In the genomic region with DNA sequence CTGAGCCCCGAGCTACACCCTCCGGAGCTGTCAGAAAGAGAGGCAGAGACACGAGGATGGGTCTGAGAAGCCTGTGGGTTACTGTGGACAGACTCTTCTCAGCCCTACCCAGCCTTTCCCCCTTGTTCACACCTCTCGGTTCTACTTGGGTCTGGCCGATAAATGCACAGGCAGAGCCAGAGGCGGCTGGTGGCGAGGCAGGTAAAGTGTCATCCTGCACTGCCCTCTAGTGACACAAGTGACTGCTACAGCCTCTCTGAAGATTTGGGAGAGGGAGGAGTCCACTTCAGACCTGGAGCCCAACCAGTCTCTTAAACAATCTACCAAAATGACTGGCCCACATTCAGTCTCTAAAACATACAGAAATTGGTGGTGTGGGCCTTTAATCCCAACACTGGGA, we compare ENCODE assay signal across 7 mouse cellular contexts. TPM values are rescaled to one million over a fixed set of nuclear protein-coding genes. Genes with fewer than 3 reads are reported as not detected.
A peak's percentile ranks its signal among the peaks of the same experiment; 100 is the strongest.
DNase-seq lines count a peak whose midpoint lies in the region; ATAC-seq and TF ChIP-seq lines count a peak whose summit lies in the region.

No protein-coding gene starts in this region.

- H3K4me1 ChIP-seq in hindbrain, postnatal 0 days (ENCODE audit: insufficient read depth, low read length) = peaks cover 6% of the 10 kb centered on the region

- peak; percentile 94 for TF ChIP-seq CTCF in hindbrain, postnatal 0 days (IDR thresholded peaks at IDR 0.05; ENCODE audit: low read depth)

- ATAC-seq in hindbrain, postnatal 0 days = peak; percentile 74
- ATAC-seq in megakaryocyte progenitor cell, adult 5-6 weeks (replicated peaks; ENCODE audit: poor library complexity) = peak; percentile 97

- H3K36me3 ChIP-seq in hindbrain, postnatal 0 days (ENCODE audit: insufficient read depth, low read length) = peaks cover 21% of the 10 kb centered on the region; the same call in 1 of the 2 replicates

- no peak overlapping the region for H3K27ac ChIP-seq in hindbrain, postnatal 0 days

- no peak overlapping the region for H3K4me2 ChIP-seq in hindbrain, postnatal 0 days (ENCODE audit: low read depth, low read length)

- DNase-seq in adipocyte (ENCODE audit: low spot score) = peak; percentile 85
- peak; percentile 85 to 90 for DNase-seq in cerebellum, postnatal 25 days
- peak; percentile 72 to 79 for DNase-seq in frontal cortex, postnatal 25 days (ENCODE audit: low spot score in 2 of 2)
- DNase-seq in hindbrain, postnatal 0 days (ENCODE audit: low spot score) = peak; percentile 93
- peak; percentile 81 to 84 for DNase-seq in left cerebral cortex, adult 18-20 months (ENCODE audit: low spot score in 2 of 2)
- DNase-seq in right cerebral cortex, postnatal 25 days = peak; percentile 79

- H3K4me3 ChIP-seq in hindbrain, postnatal 0 days (ENCODE audit: low read length) = no peak overlapping the region

- H3K9me3 ChIP-seq in hindbrain, postnatal 0 days (ENCODE audit: low read length) = no peaks in the 10 kb centered on the region

- 21% methylated on average over 7 of the region's 7 CpGs for WGBS in hindbrain, postnatal 0 days

- H3K9ac ChIP-seq in hindbrain, postnatal 0 days (replicated peaks; ENCODE audit: low read length) = no peak overlapping the region

- H3K27me3 ChIP-seq in hindbrain, postnatal 0 days (ENCODE audit: insufficient read depth, low read length) = no peaks in the 10 kb centered on the region

RNA-seq across cellular contexts. Expression of a gene that starts 6.3 kb away (rescaled TPM):
- 44.9 and 56.5 TPM in 2 replicates for total RNA-seq in hindbrain, postnatal 0 days (2014; rRNA removed)
- polyA plus RNA-seq in hindbrain, postnatal 0 days (2015; fragmentation: Nextera tagmentation; extraction: Ambion mirVana) = 77.1 and 87.8 TPM in 2 replicates
- total RNA-seq in left cerebral cortex, adult 18-20 months (2021) = 10 to 100 TPM; 27.5 to 31.8 TPM
- 30.3 and 31.4 TPM in 2 replicates for total RNA-seq in megakaryocyte progenitor cell, adult 5-6 weeks (2015)
- 70.1 and 74.3 TPM in 2 replicates for total RNA-seq in megakaryocyte progenitor cell, adult 5-6 weeks (2017)

RNA-seq across cellular contexts. Expression of a gene that starts 17.9 kb away (rescaled TPM):
- 0.10 and 0.75 TPM in 2 replicates for total RNA-seq in hindbrain, postnatal 0 days (2014; rRNA removed)
- polyA plus RNA-seq in hindbrain, postnatal 0 days (2015; fragmentation: Nextera tagmentation; extraction: Ambion mirVana) = 0.19 and 0.71 TPM in 2 replicates
- total RNA-seq in left cerebral cortex, adult 18-20 months (2021) = not detected
- total RNA-seq in megakaryocyte progenitor cell, adult 5-6 weeks (2015) = not detected in 2 replicates
- not detected in 2 replicates for total RNA-seq in megakaryocyte progenitor cell, adult 5-6 weeks (2017)

RNA-seq across cellular contexts. Expression of a gene that starts 33.8 kb away (rescaled TPM):
- 31.5 and 37.2 TPM in 2 replicates for total RNA-seq in hindbrain, postnatal 0 days (2014; rRNA removed)
- polyA plus RNA-seq in hindbrain, postnatal 0 days (2015; fragmentation: Nextera tagmentation; extraction: Ambion mirVana) = 37.3 and 38.3 TPM in 2 replicates
- total RNA-seq in left cerebral cortex, adult 18-20 months (2021) = 10 to 100 TPM; 41.9 TPM
- total RNA-seq in megakaryocyte progenitor cell, adult 5-6 weeks (2015) = 22.5 and 23.0 TPM in 2 replicates
- total RNA-seq in megakaryocyte progenitor cell, adult 5-6 weeks (2017) = 36.3 and 38.7 TPM in 2 replicates
